Mouse (Mus musculus): ENCODE measurements around the gene Nlrc3. TPM values are rescaled to one million over a fixed set of nuclear protein-coding genes. Genes with fewer than 3 reads are reported as not detected.
A peak's percentile ranks its signal among the peaks of the same experiment; 100 is the strongest.
"Not testable (repeated sequence)": the region's sequence is repeated elsewhere in the genome, so short reads cannot be mapped to it uniquely, and the experiment has no call there.

Gene Nlrc3
- polyA plus RNA-seq, 1 experiment from 2014 or later, result 0.70 TPM

GRCm38 (mm10) chr16:3983146-3983700 is 6.8 kb upstream of the Nlrc3 start:
- no peak overlapping the region for H3K27ac ChIP-seq (ENCODE audit: low read depth, low read length)
- no peaks in the 10 kb centered on the region for H3K4me1 ChIP-seq (ENCODE audit: control insufficient read depth, insufficient read depth, low read depth, low read length)
- no peaks in the 10 kb centered on the region for H3K9me3 ChIP-seq (ENCODE audit: control insufficient read depth, low read length)
- H3K4me2 ChIP-seq (ENCODE audit: low read length), result no peak overlapping the region
- no peak for ATAC-seq
- H3K27me3 ChIP-seq (replicated peaks; ENCODE audit: control insufficient read depth, insufficient read depth, low read length), result no peaks in the 10 kb centered on the region
- H3K9ac ChIP-seq (ENCODE audit: low read depth, low read length), result no peak overlapping the region
- 55% methylated on average over 7 of the region's 7 CpGs for WGBS
- H3K36me3 ChIP-seq (ENCODE audit: control insufficient read depth, insufficient read depth, low read length), result peaks cover 69% of the 10 kb centered on the region
- no peak overlapping the region for H3K4me3 ChIP-seq (ENCODE audit: low read length)

DNA sequence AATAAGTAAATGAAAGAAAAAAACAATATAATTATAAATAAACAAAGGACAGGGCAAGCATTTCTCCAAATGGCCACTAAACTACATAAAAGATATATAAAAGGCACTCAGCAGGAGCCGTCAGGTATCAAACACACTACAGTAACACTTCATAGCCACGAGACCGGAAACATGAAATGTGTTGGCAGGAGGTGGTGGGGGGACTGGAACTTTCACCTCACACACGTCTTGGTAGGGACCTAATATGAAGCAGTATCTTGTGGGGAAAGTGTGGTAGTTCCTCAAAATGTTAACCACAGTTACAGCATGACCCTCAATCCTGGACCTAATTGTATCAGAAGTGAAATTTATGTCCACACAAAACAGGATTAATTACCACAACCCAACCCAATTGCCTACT is 5.7 kb upstream of the Nlrc3 start:
- Histone ChIP-seq H3K9ac (ENCODE audit: low read depth, low read length) (no peak overlapping the region), H3K4me2 (ENCODE audit: low read length) (no peak overlapping the region)
- WGBS, result 92% methylated on average over 4 of the region's 4 CpGs

DNA sequence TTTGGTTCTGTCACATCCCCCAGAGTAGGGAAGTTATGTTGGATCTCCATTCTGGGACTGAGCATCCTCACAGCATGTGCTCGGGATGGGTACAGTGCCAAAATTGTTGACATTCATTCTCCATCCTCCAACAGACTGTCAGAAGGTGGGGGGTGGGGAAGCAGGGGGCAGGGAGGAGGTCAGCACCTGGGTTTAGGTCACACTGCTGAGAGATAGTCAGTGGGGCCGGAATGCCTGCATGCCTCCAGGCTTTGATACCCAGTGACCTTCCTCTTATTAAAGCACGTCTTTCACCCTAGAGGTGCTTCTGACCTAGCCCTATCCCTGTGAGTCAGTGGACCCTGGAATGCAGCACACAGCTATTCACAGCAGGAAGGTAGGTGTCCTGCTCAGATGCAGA is 280 bp upstream of the Nlrc3 start:
- ATAC-seq, result peak; percentile 18; the same call in 1 of the 2 replicates
- H3K9me3 ChIP-seq (ENCODE audit: control insufficient read depth, low read length), result no peaks in the 10 kb centered on the region

More for the DNA sequence above, 5.7 kb upstream of the Nlrc3 start:
- Histone ChIP-seq H3K36me3 (ENCODE audit: control insufficient read depth, insufficient read depth, low read length) (peaks cover 65% of the 10 kb centered on the region), H3K9me3 (ENCODE audit: control insufficient read depth, low read length) (no peaks in the 10 kb centered on the region), H3K27me3 (replicated peaks; ENCODE audit: control insufficient read depth, insufficient read depth, low read length) (no peaks in the 10 kb centered on the region), H3K4me1 (ENCODE audit: control insufficient read depth, insufficient read depth, low read depth, low read length) (no peaks in the 10 kb centered on the region), H3K4me3 (ENCODE audit: low read length) (no peak overlapping the region), H3K27ac (ENCODE audit: low read depth, low read length) (no peak overlapping the region)
- ATAC-seq, result no peak

DNA sequence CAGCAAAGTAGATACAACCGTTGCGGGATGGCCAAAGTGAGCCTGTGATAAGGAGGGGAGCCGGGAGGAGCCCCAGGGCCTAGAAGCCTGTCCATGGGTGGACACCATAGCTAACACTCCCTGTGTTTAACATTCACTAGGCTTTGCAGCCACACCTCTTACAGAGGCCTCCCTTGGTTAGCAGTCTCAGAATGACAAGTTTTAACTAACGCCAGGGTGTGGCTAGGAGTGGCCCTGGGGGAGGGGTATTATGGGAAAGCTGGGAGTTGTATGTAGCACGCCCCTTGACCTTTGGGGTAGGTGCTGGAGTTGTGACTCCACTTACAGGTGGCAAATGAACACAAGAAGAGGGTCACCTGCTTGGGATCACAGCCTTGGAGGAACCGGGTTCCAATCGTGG is 774 bp downstream of the Nlrc3 start:
- H3K27me3 ChIP-seq (replicated peaks; ENCODE audit: control insufficient read depth, insufficient read depth, low read length), result no peaks in the 10 kb centered on the region
- H3K9me3 ChIP-seq (ENCODE audit: control insufficient read depth, low read length), result no peaks in the 10 kb centered on the region
- no peak overlapping the region for H3K27ac ChIP-seq (ENCODE audit: low read depth, low read length)
- no peak overlapping the region for H3K4me3 ChIP-seq (ENCODE audit: low read length)
- H3K9ac ChIP-seq (ENCODE audit: low read depth, low read length), result no peak overlapping the region
- H3K4me1 ChIP-seq (ENCODE audit: control insufficient read depth, insufficient read depth, low read depth, low read length), result no peaks in the 10 kb centered on the region; the same call in 1 of the 2 replicates
- peaks cover 21% of the 10 kb centered on the region for H3K36me3 ChIP-seq (ENCODE audit: control insufficient read depth, insufficient read depth, low read length)
- ATAC-seq, result no peak
- WGBS, result 89% methylated on average over 7 of the region's 7 CpGs
- H3K4me2 ChIP-seq (ENCODE audit: low read length), result no peak overlapping the region

More for the DNA sequence above, 280 bp upstream of the Nlrc3 start:
- Histone ChIP-seq H3K27me3 (replicated peaks; ENCODE audit: control insufficient read depth, insufficient read depth, low read length) (no peaks in the 10 kb centered on the region), H3K4me2 (ENCODE audit: low read length) (no peak overlapping the region), H3K4me3 (ENCODE audit: low read length) (no peak overlapping the region), H3K4me1 (ENCODE audit: control insufficient read depth, insufficient read depth, low read depth, low read length) (no peaks in the 10 kb centered on the region; the same call in 1 of the 2 replicates), H3K36me3 (ENCODE audit: control insufficient read depth, insufficient read depth, low read length) (peaks cover 32% of the 10 kb centered on the region), H3K27ac (ENCODE audit: low read depth, low read length) (no peak overlapping the region), H3K9ac (ENCODE audit: low read depth, low read length) (no peak overlapping the region)
- WGBS, result 49% methylated on average over 3 of the region's 3 CpGs

DNA sequence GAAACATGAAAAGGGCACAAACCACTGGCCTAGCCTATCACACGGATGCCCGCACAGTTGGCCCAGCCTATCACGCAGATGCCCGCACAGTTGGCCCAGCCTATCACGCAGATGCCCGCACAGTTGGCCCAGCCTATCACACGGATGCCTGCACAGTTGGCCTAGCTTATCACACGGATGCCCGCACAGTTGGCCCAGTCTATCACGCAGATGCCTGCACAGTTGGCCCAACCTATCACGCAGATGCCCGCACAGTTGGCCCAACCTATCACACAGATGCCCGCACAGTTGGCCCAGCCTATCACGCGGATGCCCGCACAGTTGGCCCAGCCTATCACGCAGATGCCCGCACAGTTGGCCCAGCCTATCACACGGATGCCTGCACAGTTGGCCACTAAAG is 2.0 kb downstream of the Nlrc3 start:
- not testable (repeated sequence) for ATAC-seq; H3K9ac ChIP-seq (ENCODE audit: low read depth, low read length); H3K27me3 ChIP-seq (replicated peaks; ENCODE audit: control insufficient read depth, insufficient read depth, low read length); H3K4me1 ChIP-seq (ENCODE audit: control insufficient read depth, insufficient read depth, low read depth, low read length); H3K4me3 ChIP-seq (ENCODE audit: low read length); H3K4me2 ChIP-seq (ENCODE audit: low read length); H3K9me3 ChIP-seq (ENCODE audit: control insufficient read depth, low read length); H3K27ac ChIP-seq (ENCODE audit: low read depth, low read length)
- WGBS, result 83% methylated on average over 18 of the region's 19 CpGs
- peaks cover 12% of the 10 kb centered on the region for H3K36me3 ChIP-seq (ENCODE audit: control insufficient read depth, insufficient read depth, low read length)

DNA sequence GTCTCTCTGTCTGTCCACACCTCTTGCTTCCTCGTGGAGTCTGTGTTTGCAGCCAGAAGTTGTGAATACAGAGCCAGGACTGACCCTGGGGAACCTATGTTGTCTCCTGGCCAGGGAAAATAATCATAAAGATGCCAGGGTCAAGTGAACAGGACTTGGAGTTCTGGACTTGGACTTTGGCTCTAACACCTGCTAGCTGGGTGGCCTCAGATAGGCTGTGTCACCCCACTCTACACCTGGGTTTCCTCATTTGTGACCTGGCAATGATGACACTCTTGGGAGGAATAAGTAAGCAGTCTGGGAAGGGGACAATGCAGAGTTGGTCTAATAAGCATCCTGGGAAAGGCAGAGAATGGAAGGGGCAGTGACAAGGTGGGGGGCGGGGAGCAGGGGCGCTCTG is 10.9 kb downstream of the Nlrc3 start:
- H3K9ac ChIP-seq (ENCODE audit: low read depth, low read length), result no peak overlapping the region
- no peaks in the 10 kb centered on the region for H3K36me3 ChIP-seq (ENCODE audit: control insufficient read depth, insufficient read depth, low read length)
- no peak overlapping the region for H3K4me3 ChIP-seq (ENCODE audit: low read length)
- H3K27me3 ChIP-seq (replicated peaks; ENCODE audit: control insufficient read depth, insufficient read depth, low read length), result no peaks in the 10 kb centered on the region
- WGBS, result 74% methylated on average over 3 of the region's 3 CpGs
- H3K4me2 ChIP-seq (ENCODE audit: low read length), result no peak overlapping the region
- no peak for ATAC-seq
- H3K9me3 ChIP-seq (ENCODE audit: control insufficient read depth, low read length), result no peaks in the 10 kb centered on the region
- no peaks in the 10 kb centered on the region for H3K4me1 ChIP-seq (ENCODE audit: control insufficient read depth, insufficient read depth, low read depth, low read length)
- H3K27ac ChIP-seq (ENCODE audit: low read depth, low read length), result no peak overlapping the region

- Histone ChIP-seq H3K4me1 (ENCODE audit: control insufficient read depth, insufficient read depth, low read depth, low read length) (no peaks in the 10 kb centered on the region), H3K27ac (ENCODE audit: low read depth, low read length) (no peak overlapping the region), H3K9me3 (ENCODE audit: control insufficient read depth, low read length) (no peaks in the 10 kb centered on the region), H3K9ac (ENCODE audit: low read depth, low read length) (no peak overlapping the region), H3K4me3 (ENCODE audit: low read length) (no peak overlapping the region), H3K27me3 (replicated peaks; ENCODE audit: control insufficient read depth, insufficient read depth, low read length) (no peaks in the 10 kb centered on the region), H3K36me3 (ENCODE audit: control insufficient read depth, insufficient read depth, low read length) (no peaks in the 10 kb centered on the region), H3K4me2 (ENCODE audit: low read length) (no peak overlapping the region)
- 86% methylated on average over 10 of the region's 10 CpGs for WGBS
- ATAC-seq, result no peak
These were observed 11.4 kb downstream of the Nlrc3 start for GRCm38 (mm10) chr16:3964990-3965389.

DNA sequence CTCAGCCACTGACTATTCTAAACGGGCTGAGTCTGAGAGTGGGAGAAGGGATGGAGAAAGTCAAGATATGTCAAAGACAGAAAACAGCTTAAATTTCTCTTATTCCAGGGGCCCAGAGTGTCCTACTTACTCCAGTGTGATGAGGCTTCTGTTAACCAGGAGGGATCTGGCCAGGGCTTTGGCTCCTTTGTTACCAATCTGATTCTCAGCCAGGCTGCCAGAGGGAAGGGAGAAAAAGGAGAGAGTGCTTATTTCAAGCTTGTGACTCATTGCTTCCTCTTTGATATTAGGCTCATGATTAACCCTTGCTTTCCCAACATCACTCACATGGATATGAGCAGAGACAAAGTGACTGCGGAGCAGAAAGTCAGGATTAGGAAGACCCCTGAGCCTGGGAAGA is 17.2 kb downstream of the Nlrc3 start:
- 75% methylated on average over 2 of the region's 2 CpGs for WGBS
- H3K36me3 ChIP-seq (ENCODE audit: control insufficient read depth, insufficient read depth, low read length), result no peaks in the 10 kb centered on the region
- no peaks in the 10 kb centered on the region for H3K4me1 ChIP-seq (ENCODE audit: control insufficient read depth, insufficient read depth, low read depth, low read length)
- H3K27me3 ChIP-seq (replicated peaks; ENCODE audit: control insufficient read depth, insufficient read depth, low read length), result no peaks in the 10 kb centered on the region
- ATAC-seq, result no peak
- no peak overlapping the region for H3K4me2 ChIP-seq (ENCODE audit: low read length)
- no peak overlapping the region for H3K9ac ChIP-seq (ENCODE audit: low read depth, low read length)
- no peak overlapping the region for H3K4me3 ChIP-seq (ENCODE audit: low read length)
- H3K9me3 ChIP-seq (ENCODE audit: control insufficient read depth, low read length), result no peaks in the 10 kb centered on the region
- H3K27ac ChIP-seq (ENCODE audit: low read depth, low read length), result no peak overlapping the region

DNA sequence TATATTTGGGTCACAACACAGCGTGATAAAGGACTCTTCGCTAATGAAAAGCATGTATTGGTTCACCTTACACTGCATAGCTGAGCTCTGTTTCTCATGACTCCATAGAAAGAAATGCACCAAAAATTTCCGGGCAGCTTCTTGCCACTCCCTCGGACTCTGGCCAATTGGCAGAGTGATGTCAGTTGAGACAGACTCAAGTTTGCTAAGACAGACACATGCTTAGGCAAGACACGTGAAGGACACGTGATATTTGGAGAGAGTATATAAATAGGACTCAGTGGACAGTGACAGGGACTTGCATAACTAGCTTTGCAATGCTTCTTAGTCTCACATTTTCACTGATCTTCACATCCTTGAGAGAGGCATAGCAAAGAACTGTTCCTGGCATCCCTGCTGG is 20.1 kb downstream of the Nlrc3 start:
- Histone ChIP-seq H3K27ac (ENCODE audit: low read depth, low read length) (no peak overlapping the region), H3K36me3 (ENCODE audit: control insufficient read depth, insufficient read depth, low read length) (no peaks in the 10 kb centered on the region)
- 88% methylated on average over 6 of the region's 6 CpGs for WGBS

GRCm38 (mm10) chr16:3951141-3951540 is 25.3 kb downstream of the Nlrc3 start:
- Histone ChIP-seq H3K4me1 (ENCODE audit: control insufficient read depth, insufficient read depth, low read depth, low read length) (no peaks in the 10 kb centered on the region), H3K9ac (ENCODE audit: low read depth, low read length) (no peak overlapping the region), H3K4me2 (ENCODE audit: low read length) (no peak overlapping the region), H3K4me3 (ENCODE audit: low read length) (no peak overlapping the region), H3K9me3 (ENCODE audit: control insufficient read depth, low read length) (no peaks in the 10 kb centered on the region), H3K36me3 (ENCODE audit: control insufficient read depth, insufficient read depth, low read length) (no peaks in the 10 kb centered on the region), H3K27me3 (replicated peaks; ENCODE audit: control insufficient read depth, insufficient read depth, low read length) (no peaks in the 10 kb centered on the region), H3K27ac (ENCODE audit: low read depth, low read length) (no peak overlapping the region)
- WGBS, result 93% methylated on average over 1 of the region's 1 CpGs
- ATAC-seq, result no peak

More for the DNA sequence above, 20.1 kb downstream of the Nlrc3 start:
- no peak overlapping the region for H3K9ac ChIP-seq (ENCODE audit: low read depth, low read length)
- no peak overlapping the region for H3K4me2 ChIP-seq (ENCODE audit: low read length)
- H3K4me3 ChIP-seq (ENCODE audit: low read length), result no peak overlapping the region
- no peaks in the 10 kb centered on the region for H3K9me3 ChIP-seq (ENCODE audit: control insufficient read depth, low read length)
- H3K4me1 ChIP-seq (ENCODE audit: control insufficient read depth, insufficient read depth, low read depth, low read length), result no peaks in the 10 kb centered on the region
- no peaks in the 10 kb centered on the region for H3K27me3 ChIP-seq (replicated peaks; ENCODE audit: control insufficient read depth, insufficient read depth, low read length)
- no peak for ATAC-seq
